Mouse (Mus musculus): Measurements from ENCODE around the gene Wipi1.

DNA sequence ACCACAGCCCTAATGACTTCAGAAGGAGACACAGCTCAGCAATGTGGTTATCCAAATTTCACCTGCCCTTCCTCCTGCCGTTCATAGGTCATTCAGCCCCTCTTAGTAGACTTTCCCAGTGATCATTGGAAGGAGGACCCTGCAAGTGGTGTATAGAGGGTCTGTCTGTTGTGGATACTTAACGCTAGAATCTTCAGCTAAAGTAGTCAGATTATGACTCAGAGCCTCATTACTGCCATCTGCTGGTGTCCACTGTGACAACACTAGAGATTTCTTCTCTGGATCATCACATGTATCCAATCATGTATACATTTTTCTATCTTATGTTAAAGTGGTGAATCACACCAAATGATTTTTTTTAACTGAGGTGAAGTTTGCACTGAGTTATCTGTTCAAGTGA, 9.4 kb upstream of the Wipi1 start:
- TF ChIP-seq NRF1 (IDR thresholded peaks at IDR 0.05; ENCODE audit: low read depth, low read length) = no peak
- no peak for TF ChIP-seq ZC3H11A (IDR thresholded peaks at IDR 0.05; ENCODE audit: low read depth, low read length)
- no peak for TF ChIP-seq MEF2A (IDR thresholded peaks at IDR 0.05; ENCODE audit: borderline replicate concordance, low read depth, low read length)
- TF ChIP-seq POLR2A (IDR thresholded peaks at IDR 0.05; ENCODE audit: low read depth, low read length) = no peak
- TF ChIP-seq E2F4 (IDR thresholded peaks at IDR 0.05; ENCODE audit: insufficient replicate concordance, low read depth, low read length) = no peak
- no peak for TF ChIP-seq UBTF (IDR thresholded peaks at IDR 0.05; ENCODE audit: low read depth, low read length)
- no peak for TF ChIP-seq MAX (IDR thresholded peaks at IDR 0.05; ENCODE audit: low read length)
- TF ChIP-seq RAD21 (IDR thresholded peaks at IDR 0.05; ENCODE audit: low read depth, low read length) = peak; percentile 55
- no peak for TF ChIP-seq SIN3A (IDR thresholded peaks at IDR 0.05; ENCODE audit: low read length)
- peak; percentile 88 to 93 for TF ChIP-seq CTCF (conservative IDR thresholded peaks at IDR 0.05 in 1 of 2, IDR thresholded peaks at IDR 0.05 in 1 of 2; ENCODE audit: low read depth in 2 of 2, low read length in 2 of 2)
- TF ChIP-seq KAT2A (IDR thresholded peaks at IDR 0.05; ENCODE audit: insufficient replicate concordance, low read length) = no peak
- TF ChIP-seq TBP (conservative IDR thresholded peaks at IDR 0.05; ENCODE audit: low read depth, low read length) = no peak
- peak; percentile 52; the same call in 1 of the 2 replicates for TF ChIP-seq EP300 (IDR thresholded peaks at IDR 0.05; ENCODE audit: low read length)
- no peak for TF ChIP-seq USF1 (IDR thresholded peaks at IDR 0.05; ENCODE audit: low read depth, low read length)
